Comparison of ENCODE assay signal across 15 mouse cellular contexts in the genomic region with DNA sequence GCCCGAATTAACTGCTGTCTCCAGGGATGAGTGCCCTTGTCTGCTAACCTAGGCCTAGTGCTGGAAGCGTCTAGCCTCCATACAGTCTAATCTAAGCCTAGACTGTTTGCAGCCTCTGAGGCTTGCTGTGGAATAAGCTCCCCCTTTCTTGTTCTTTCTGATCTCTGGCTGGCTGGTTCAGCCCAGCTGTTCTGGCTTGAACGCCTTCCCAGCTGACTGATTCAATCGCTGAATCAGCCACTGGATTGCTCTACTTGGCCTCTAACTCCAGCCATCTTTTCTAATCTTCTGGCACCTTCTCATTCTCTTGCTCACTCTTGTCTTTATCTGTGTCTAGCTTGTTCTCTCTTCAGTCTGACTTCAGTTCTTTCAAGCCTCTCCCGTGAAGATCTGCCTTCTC.
"Had no signal": no experiment of that assay in that cellular context is flagged by ENCODE, and none has a peak within 500 bp of the region (broad histone marks: within the 10 kb centered on the region; RNA-seq: fewer than 3 reads in every experiment).

No protein-coding gene starts in this region.

- ATAC-seq: midbrain, embryonic 13.5 days had no signal

- DNase-seq: kidney, postnatal 10 days; kidney, postnatal 4 days; left cerebral cortex, postnatal 4 days; lung, adult 18-20 months; lung, postnatal 36 days; retina, postnatal 1 day; right cerebral cortex, postnatal 4 days; spleen, adult 18-20 months; thymus, adult 18-20 months; thymus, postnatal 14 days had no signal

- H3K36me3 ChIP-seq: limb, embryonic 13.5 days; midbrain, embryonic 13.5 days had no signal

- H3K27me3 ChIP-seq: limb, embryonic 13.5 days; midbrain, embryonic 13.5 days had no signal

- H3K4me1 ChIP-seq: limb, embryonic 13.5 days; midbrain, embryonic 13.5 days had no signal

- H3K4me3 ChIP-seq: layer of hippocampus, adult 2 months; limb, embryonic 13.5 days; midbrain, embryonic 13.5 days; myocyte had no signal

- H3K27ac ChIP-seq: layer of hippocampus, adult 2 months; limb, embryonic 13.5 days; liver, embryonic 14.5 days; midbrain, embryonic 13.5 days had no signal

- H3K9ac ChIP-seq: limb, embryonic 13.5 days; liver, embryonic 14.5 days; midbrain, embryonic 13.5 days had no signal

- H3K4me2 ChIP-seq: limb, embryonic 13.5 days; midbrain, embryonic 13.5 days had no signal
